Mouse (Mus musculus) olfactory bulb, adult 2 months (tissue): ENCODE results near the gene A730061H03Rik. TPM values are rescaled to one million over a fixed set of nuclear protein-coding genes. Genes with fewer than 3 reads are reported as not detected.

Experiments used
- H3K27ac ChIP-seq: fragments of 200-500 bp; 2 replicates; pipeline ENCODE4 v1.5.1; 2012; ENCODE audit warnings: low read depth, low read length; ENCODE audit not compliant: insufficient read depth
- H3K4me1 ChIP-seq: fragments of 200-500 bp; 2 replicates; pipeline ENCODE4 v1.6.1; 2012; ENCODE audit warnings: low read length; ENCODE audit not compliant: control insufficient read depth, insufficient read depth
- H3K4me3 ChIP-seq: fragments of 200-500 bp; 2 replicates; pipeline ENCODE4 v1.5.1; 2012; ENCODE audit warnings: mild to moderate bottlenecking, low read depth, low read length, moderate library complexity; ENCODE audit not compliant: insufficient read depth
- CTCF ChIP-seq: fragments of 200-500 bp; IDR thresholded peaks from 2 replicates; pipeline ENCODE4 v1.5.1; 2012; ENCODE audit warnings: low read depth, mild to moderate bottlenecking, low read length, moderate library complexity; ENCODE audit not compliant: insufficient read depth
- POLR2A ChIP-seq: fragments of 200-500 bp; IDR thresholded peaks from 2 replicates; pipeline ENCODE4 v1.6.1; 2012; ENCODE audit warnings: mild to moderate bottlenecking, low read depth, low read length, moderate library complexity; ENCODE audit not compliant: insufficient read depth
- WGBS: fragments of 180-500 bp; shearing (Covaris S2); methylation state at CpG from one replicate; pipeline ENCODE4 v1.1.7; 2018; 5-methylcytosine and 5-hydroxymethylcytosine counted together
- polyA plus RNA-seq: library from polyadenylated mRNA; stranded (reverse); fragments of >200 nt; gene quantifications from 2 replicates; pipeline ENCODE4 v1.2.4, GENCODE M21; 2012; ENCODE audit warnings: low replicate concordance; ENCODE audit not compliant: missing spikeins, insufficient read depth, insufficient read length

A730061H03Rik gene
- polyA plus RNA-seq, 1 experiment: not detected

GRCm38 (mm10) chr14:55518897-55519296, 41.3 kb downstream of the A730061H03Rik start:
- TF ChIP-seq CTCF (no peak), POLR2A (no peak)
- Histone ChIP-seq H3K4me3 (no peak overlapping the region), H3K4me1 (peaks cover 30% of the 10 kb centered on the region), H3K27ac (0 out of 2 replicates have a peak overlapping the region, but pooled peaks have one; percentile 5)
- WGBS: 63% methylated on average over 2 of the region's 2 CpGs

GRCm38 (mm10) chr14:55515846-55516245, 44.4 kb downstream of the A730061H03Rik start:
- peak overlapping the region; percentile 16 for H3K4me3 ChIP-seq
- 0 out of 2 replicates have a peak overlapping the region, but pooled peaks have one; percentile 74 for H3K27ac ChIP-seq

GRCm38 (mm10) chr14:55513927-55514326, 46.3 kb downstream of the A730061H03Rik start:
- H3K27ac ChIP-seq: peak overlapping the region; percentile 29; the same call in 1 of the 2 replicates
- WGBS: 57% methylated on average over 10 of the region's 10 CpGs
- no peak for TF ChIP-seq CTCF
- peak overlapping the region; percentile 36 for H3K4me3 ChIP-seq
- H3K4me1 ChIP-seq: peaks cover 39% of the 10 kb centered on the region

More at GRCm38 (mm10) chr14:55515846-55516245, 44.4 kb downstream of the A730061H03Rik start:
- peaks cover 39% of the 10 kb centered on the region for H3K4me1 ChIP-seq
- 67% methylated on average over 4 of the region's 4 CpGs for whole genome bisulfite sequencing
- TF ChIP-seq POLR2A: no peak
- TF ChIP-seq CTCF: no peak

- H3K4me3 ChIP-seq: peak overlapping the region; percentile 55
- TF ChIP-seq CTCF: no peak
- 0 out of 2 replicates have a peak, but pooled peaks have one; percentile 15 for TF ChIP-seq POLR2A
- peak overlapping the region; percentile 94 for H3K27ac ChIP-seq
- H3K4me1 ChIP-seq: peaks cover 34% of the 10 kb centered on the region
- 15% methylated on average over 7 of the region's 7 CpGs for WGBS
These were observed 49.2 kb downstream of the A730061H03Rik start for GRCm38 (mm10) chr14:55511037-55511436.

- TF ChIP-seq CTCF (no peak), POLR2A (peak; percentile 55)
- peak within 1 kb of the TSS; percentile 55 for H3K4me3 ChIP-seq
- 30% methylated on average over 22 of the region's 22 CpGs for WGBS
- peak within 1 kb of the TSS; percentile 94 for H3K27ac ChIP-seq
- peaks cover 36% of the 10 kb centered on the region for H3K4me1 ChIP-seq
These were observed 50.0 kb downstream of the A730061H03Rik start, which contains the start of gene Cpne6 for GRCm38 (mm10) chr14:55510125-55510731. Cpne6 (plus strand) TSS chr14:55510445.

Other genes with a start within 250 kb of the A730061H03Rik start
- not detected in 2 replicates for gene Dhrs4, start 81.6 kb downstream of the A730061H03Rik start, polyA plus RNA-seq
- gene Carmil3, start 69.8 kb downstream of the A730061H03Rik start, polyA plus RNA-seq: not detected in 2 replicates
- 357 TPM in 1 of 2 replicates, not detected in the other for gene Cpne6, start 50.0 kb downstream of the A730061H03Rik start, polyA plus RNA-seq
- not detected in 2 replicates for gene Nrl, start 35.4 kb downstream of the A730061H03Rik start, polyA plus RNA-seq
- not detected in 2 replicates for gene Pck2, start 20.1 kb downstream of the A730061H03Rik start, polyA plus RNA-seq
- gene Dcaf11, start 400 bp downstream of the A730061H03Rik start, polyA plus RNA-seq: not detected in 2 replicates
- gene Fitm1, start 15.2 kb upstream of the A730061H03Rik start, polyA plus RNA-seq: not detected in 2 replicates
- not detected in 2 replicates for gene Psme1, start 17.7 kb upstream of the A730061H03Rik start, polyA plus RNA-seq
- not detected in 2 replicates for gene Emc9, start 24.9 kb upstream of the A730061H03Rik start, polyA plus RNA-seq
- not detected in 2 replicates for gene Psme2, start 30.7 kb upstream of the A730061H03Rik start, polyA plus RNA-seq
- not detected in 2 replicates for gene Rnf31, start 31.3 kb upstream of the A730061H03Rik start, polyA plus RNA-seq
- not detected in 2 replicates for gene Irf9, start 43.2 kb upstream of the A730061H03Rik start, polyA plus RNA-seq
- gene Rec8, start 57.6 kb upstream of the A730061H03Rik start, polyA plus RNA-seq: not detected in 2 replicates
- gene Ipo4, start 75.6 kb upstream of the A730061H03Rik start, polyA plus RNA-seq: not detected in 2 replicates
- gene Gm49378, start 77.5 kb upstream of the A730061H03Rik start, polyA plus RNA-seq: not detected in 2 replicates
- gene Tm9sf1, start 83.4 kb upstream of the A730061H03Rik start, polyA plus RNA-seq: not detected in 2 replicates
- not detected in 2 replicates for gene Tssk4, start 89.8 kb upstream of the A730061H03Rik start, polyA plus RNA-seq
- not detected in 2 replicates for gene Mdp1, start 100.1 kb upstream of the A730061H03Rik start, polyA plus RNA-seq
- gene Gmpr2, start 111.5 kb upstream of the A730061H03Rik start, polyA plus RNA-seq: not detected in 2 replicates
- not detected in 2 replicates for gene Nedd8, start 111.7 kb upstream of the A730061H03Rik start, polyA plus RNA-seq
- not detected in 2 replicates for gene Tinf2, start 121.4 kb upstream of the A730061H03Rik start, polyA plus RNA-seq
- gene Tgm1, start 153.5 kb upstream of the A730061H03Rik start, polyA plus RNA-seq: not detected in 2 replicates
- not detected in 2 replicates for gene Rabggta, start 161.9 kb upstream of the A730061H03Rik start, polyA plus RNA-seq
- not detected in 2 replicates for gene Dhrs1, start 185.3 kb upstream of the A730061H03Rik start, polyA plus RNA-seq
- gene Nop9, start 185.3 kb upstream of the A730061H03Rik start, polyA plus RNA-seq: not detected in 2 replicates
- gene Cideb, start 198.1 kb upstream of the A730061H03Rik start, polyA plus RNA-seq: not detected in 2 replicates
- gene Ltb4r2, start 201.0 kb upstream of the A730061H03Rik start, polyA plus RNA-seq: not detected in 2 replicates
- gene Ltb4r1, start 205.6 kb upstream of the A730061H03Rik start, polyA plus RNA-seq: not detected in 2 replicates
- not detected in 2 replicates for gene Adcy4, start 223.7 kb upstream of the A730061H03Rik start, polyA plus RNA-seq
- gene Ripk3, start 228.5 kb upstream of the A730061H03Rik start, polyA plus RNA-seq: not detected in 2 replicates